8 mouse cellular contexts compared by ENCODE assay signal in genomic region chr1:170215590-170215989, GRCm38 (mm10). TPM values are rescaled to one million over a fixed set of nuclear protein-coding genes. Genes with fewer than 3 reads are reported as not detected.
DNase-seq lines count a peak whose midpoint lies in the region; ATAC-seq and TF ChIP-seq lines count a peak whose summit lies in the region.
"Had no signal": no experiment of that assay in that cellular context is flagged by ENCODE, and none has a peak within 500 bp of the region (broad histone marks: within the 10 kb centered on the region; RNA-seq: fewer than 3 reads in every experiment).

No protein-coding gene starts in this region.

- H3K36me3 ChIP-seq in embryonic facial prominence, embryonic 14.5 days (ENCODE audit: control insufficient read depth, insufficient read depth, low read length), result peaks cover 18% of the 10 kb centered on the region
- H3K36me3 ChIP-seq in limb, embryonic 10.5 days, result peaks cover 22% of the 10 kb centered on the region
- peaks cover 7% of the 10 kb centered on the region for H3K36me3 ChIP-seq in neural tube, embryonic 15.5 days

- no peaks in the 10 kb centered on the region for H3K27me3 ChIP-seq in embryonic facial prominence, embryonic 14.5 days (replicated peaks; ENCODE audit: control insufficient read depth, insufficient read depth, low read length)
- no peaks in the 10 kb centered on the region for H3K27me3 ChIP-seq in limb, embryonic 10.5 days (ENCODE audit: low read depth, poor library complexity, severe bottlenecking)
- H3K27me3 ChIP-seq in neural tube, embryonic 15.5 days (replicated peaks), result peaks cover 9% of the 10 kb centered on the region; the same call in 1 of the 2 replicates

- no peak overlapping the region for H3K27ac ChIP-seq in embryonic facial prominence, embryonic 14.5 days (replicated peaks; ENCODE audit: low read depth, low read length)
- peak overlapping the region; percentile 94 for H3K27ac ChIP-seq in limb, embryonic 10.5 days
- no peak overlapping the region for H3K27ac ChIP-seq in neural tube, embryonic 15.5 days (replicated peaks)

- H3K4me2 ChIP-seq in embryonic facial prominence, embryonic 14.5 days (ENCODE audit: low read depth, low read length), result peak overlapping the region; percentile 70
- H3K4me2 ChIP-seq in neural tube, embryonic 15.5 days, result peak overlapping the region; percentile 71

- TF ChIP-seq CTCF in lung, adult 2 months (IDR thresholded peaks at IDR 0.05; ENCODE audit: insufficient read depth, low read length), result no peak

- TF ChIP-seq POLR2A in lung, adult 2 months (IDR thresholded peaks at IDR 0.05; ENCODE audit: borderline replicate concordance, extremely low read depth, low read depth, low read length), result no peak

- H3K4me3 ChIP-seq in lung, adult 2 months (replicated peaks; ENCODE audit: extremely low read depth, low read depth, low read length), result peak overlapping the region; percentile 75
- peak overlapping the region; percentile 85 for H3K4me3 ChIP-seq in embryonic facial prominence, embryonic 14.5 days (ENCODE audit: low read depth, low read length)
- peak overlapping the region; percentile 93 for H3K4me3 ChIP-seq in limb, embryonic 10.5 days
- peak overlapping the region; percentile 78 for H3K4me3 ChIP-seq in neural tube, embryonic 15.5 days (replicated peaks)

- WGBS in lung, adult 2 months, result 55% methylated on average over 3 of the region's 3 CpGs
- 78% methylated on average over 3 of the region's 3 CpGs for WGBS in embryonic facial prominence, embryonic 14.5 days
- WGBS in limb, embryonic 10.5 days, result 76% methylated on average over 3 of the region's 3 CpGs
- 72% methylated on average over 3 of the region's 3 CpGs for WGBS in neural tube, embryonic 15.5 days

- no peak; the same call in 1 of the 2 replicates for ATAC-seq in embryonic facial prominence, embryonic 14.5 days (ENCODE audit: low read depth)
- ATAC-seq in neural tube, embryonic 15.5 days (ENCODE audit: low FRiP score), result peak; percentile 30; the same call in 1 of the 2 replicates

- H3K9ac ChIP-seq in embryonic facial prominence, embryonic 14.5 days (ENCODE audit: low read depth, low read length), result no peak overlapping the region
- H3K9ac ChIP-seq in neural tube, embryonic 15.5 days (replicated peaks), result no peak overlapping the region

- H3K4me1 ChIP-seq in lung, adult 2 months (ENCODE audit: control insufficient read depth, insufficient read depth, low read length), result peaks cover 2% of the 10 kb centered on the region; the same call in 1 of the 2 replicates
- no peaks in the 10 kb centered on the region for H3K4me1 ChIP-seq in embryonic facial prominence, embryonic 14.5 days (ENCODE audit: control insufficient read depth, insufficient read depth, low read length)
- peaks cover 8% of the 10 kb centered on the region; the same call in 1 of the 2 replicates for H3K4me1 ChIP-seq in limb, embryonic 10.5 days
- peaks cover 13% of the 10 kb centered on the region for H3K4me1 ChIP-seq in neural tube, embryonic 15.5 days

- no peaks in the 10 kb centered on the region for H3K9me3 ChIP-seq in embryonic facial prominence, embryonic 14.5 days (ENCODE audit: control insufficient read depth, low read length)
- H3K9me3 ChIP-seq in limb, embryonic 10.5 days (replicated peaks), result no peaks in the 10 kb centered on the region
- no peaks in the 10 kb centered on the region for H3K9me3 ChIP-seq in neural tube, embryonic 15.5 days (replicated peaks)

- DNase-seq in lung, adult 2 months, result no peak
- no peak for DNase-seq in lung, postnatal 4 days
- no peak for DNase-seq in embryonic facial prominence, embryonic 14.5 days (ENCODE audit: low spot score)
- no peak for DNase-seq in limb, embryonic 10.5 days (ENCODE audit: low spot score)
- DNase-seq in B cell, adult 2 months, result no peak
- no peak for DNase-seq in gastrocnemius, adult 18-20 months (ENCODE audit: low spot score)

RNA-seq across cellular contexts. Expression of gene Uhmk1, which starts 0.4 kb away (rescaled TPM):
- 13.0 and 18.3 TPM in 2 replicates for polyA plus RNA-seq in lung, adult 2 months (2012; rRNA removed)
- polyA plus RNA-seq in embryonic facial prominence, embryonic 14.5 days (2014; fragmentation: Nextera tagmentation; extraction: Ambion mirVana), result 10.1 and 11.2 TPM in 2 replicates
- 8.9 and 9.5 TPM in 2 replicates for polyA plus RNA-seq in limb, embryonic 10.5 days (2016; fragmentation: Nextera tagmentation; extraction: Ambion mirVana)
- polyA plus RNA-seq in neural tube, embryonic 15.5 days (2015; fragmentation: Nextera tagmentation; extraction: Ambion mirVana), result 8.1 and 8.3 TPM in 2 replicates
- total RNA-seq in gastrocnemius, adult 18-20 months (2021), result 10 to 100 TPM; 11.7 to 15.6 TPM

RNA-seq across cellular contexts. Expression of gene Sh2d1b2, which starts 17.0 kb away (rescaled TPM):
- polyA plus RNA-seq in lung, adult 2 months (2012; rRNA removed), result 0.23 TPM in 1 of 2 replicates, not detected in the other
- not detected in 2 replicates for polyA plus RNA-seq in embryonic facial prominence, embryonic 14.5 days (2014; fragmentation: Nextera tagmentation; extraction: Ambion mirVana)
- 0.11 TPM in 1 of 2 replicates, not detected in the other for polyA plus RNA-seq in limb, embryonic 10.5 days (2016; fragmentation: Nextera tagmentation; extraction: Ambion mirVana)
- not detected in 2 replicates for polyA plus RNA-seq in neural tube, embryonic 15.5 days (2015; fragmentation: Nextera tagmentation; extraction: Ambion mirVana)
- total RNA-seq in gastrocnemius, adult 18-20 months (2021), result not detected
- total RNA-seq: hematopoietic stem cell, adult 5-6 weeks had no signal

RNA-seq across cellular contexts. Expression of gene Uap1, which starts 40.8 kb away (rescaled TPM):
- polyA plus RNA-seq in lung, adult 2 months (2012; rRNA removed), result 17.2 and 19.4 TPM in 2 replicates
- polyA plus RNA-seq in embryonic facial prominence, embryonic 14.5 days (2014; fragmentation: Nextera tagmentation; extraction: Ambion mirVana), result 72.9 and 75.4 TPM in 2 replicates
- 54.0 and 57.7 TPM in 2 replicates for polyA plus RNA-seq in limb, embryonic 10.5 days (2016; fragmentation: Nextera tagmentation; extraction: Ambion mirVana)
- 64.4 and 65.5 TPM in 2 replicates for polyA plus RNA-seq in neural tube, embryonic 15.5 days (2015; fragmentation: Nextera tagmentation; extraction: Ambion mirVana)
- total RNA-seq in gastrocnemius, adult 18-20 months (2021), result 10 to 100 TPM; 43.4 to 49.7 TPM
